Mouse (Mus musculus) C2C12 (cell line): ENCODE measurements around the gene Src. TPM values are rescaled to one million over a fixed set of nuclear protein-coding genes. Genes with fewer than 3 reads are reported as not detected.

Experiments
- H3K27me3 ChIP-seq: one replicate; pipeline ENCODE4 v1.6.1; 2011; ENCODE audit not compliant: control insufficient read depth, insufficient read depth, insufficient read length
- H3K36me3 ChIP-seq: one replicate; pipeline ENCODE4 v1.6.1; 2011; ENCODE audit not compliant: control insufficient read depth, insufficient read depth
- H3K4me3 ChIP-seq: one replicate; pipeline ENCODE4 v1.5.1; 2011; ENCODE audit warnings: mild to moderate bottlenecking, control low read depth; ENCODE audit not compliant: poor library complexity, insufficient read depth, severe bottlenecking
- H3K79me2 ChIP-seq: one replicate; pipeline ENCODE4 v1.6.1; 2011; ENCODE audit not compliant: control insufficient read depth, insufficient read depth
- H3K79me3 ChIP-seq: one replicate; pipeline ENCODE4 v1.6.1; 2011; ENCODE audit warnings: low read depth, control low read depth
- H3ac ChIP-seq: one replicate; pipeline ENCODE3; 2011; ENCODE audit warnings: low read depth; ENCODE audit not compliant: control insufficient read depth, insufficient read length
- CEBPB ChIP-seq: IDR thresholded peaks from one replicate; pipeline ENCODE4 v1.6.1; 2011; ENCODE audit warnings: low read depth, mild to moderate bottlenecking, control low read depth, moderate library complexity
- CTCF ChIP-seq: IDR thresholded peaks from one replicate; pipeline ENCODE4 v1.5.1; 2011; ENCODE audit not compliant: control insufficient read depth, insufficient read depth, insufficient read length
- FOSL1 ChIP-seq: IDR thresholded peaks from one replicate; pipeline ENCODE4 v1.8.0; 2011; ENCODE audit warnings: mild to moderate bottlenecking, low read length; ENCODE audit not compliant: poor library complexity, insufficient read depth, severe bottlenecking
- MAX ChIP-seq: IDR thresholded peaks from one replicate; pipeline ENCODE4 v1.6.1; 2011; ENCODE audit warnings: mild to moderate bottlenecking, control low read depth
- MYOD1 ChIP-seq: IDR thresholded peaks from one replicate; pipeline ENCODE4 v1.6.1; 2011; ENCODE audit warnings: low read depth; ENCODE audit not compliant: control insufficient read depth, insufficient read length
- MYOG ChIP-seq: IDR thresholded peaks from one replicate; pipeline ENCODE4 v1.6.1; 2011; ENCODE audit not compliant: control insufficient read depth, insufficient read length; ENCODE audit errors: extremely low read depth
- USF1 ChIP-seq: IDR thresholded peaks from one replicate; pipeline ENCODE4 v1.6.1; 2011; ENCODE audit warnings: low read depth, mild to moderate bottlenecking, control low read depth, moderate library complexity
- polyA plus RNA-seq: library from polyadenylated mRNA; unstranded; fragments of >200 nt; fragmentation: generic; extraction: Trizol; gene quantifications from one replicate; pipeline ENCODE4 v1.2.1, GENCODE M21; 2012; ENCODE audit warnings: missing spikeins

Src gene
- polyA plus RNA-seq, 1 experiment: 29.3 TPM

GRCm38 (mm10) chr2:157434041-157434440 lies 15.8 kb downstream of the Src start:
- Histone ChIP-seq H3K36me3 (peaks cover 51% of the 10 kb centered on the region), H3K79me2 (peaks cover 100% of the 10 kb centered on the region), H3ac (no peak overlapping the region), H3K79me3 (peaks cover 66% of the 10 kb centered on the region), H3K4me3 (no peak overlapping the region), H3K27me3 (no peaks in the 10 kb centered on the region)
- TF ChIP-seq FOSL1 (no peak), MAX (no peak), MYOG (no peak), CEBPB (no peak), MYOD1 (no peak), USF1 (no peak)

GRCm38 (mm10) chr2:157434497-157434896 lies 16.3 kb downstream of the Src start:
- Histone ChIP-seq H3K4me3 (no peak overlapping the region), H3K79me2 (peaks cover 98% of the 10 kb centered on the region), H3K79me3 (peaks cover 62% of the 10 kb centered on the region), H3K27me3 (no peaks in the 10 kb centered on the region), H3ac (no peak overlapping the region), H3K36me3 (peaks cover 52% of the 10 kb centered on the region)
- no peak for TF ChIP-seq MYOD1
- TF ChIP-seq MYOG: no peak
- no peak for TF ChIP-seq USF1
- TF ChIP-seq CTCF: no peak
- no peak for TF ChIP-seq CEBPB
- no peak for TF ChIP-seq FOSL1
- TF ChIP-seq MAX: no peak

- Histone ChIP-seq H3ac (no peak overlapping the region), H3K4me3 (no peak overlapping the region), H3K36me3 (peaks cover 58% of the 10 kb centered on the region), H3K27me3 (no peaks in the 10 kb centered on the region), H3K79me3 (peaks cover 53% of the 10 kb centered on the region), H3K79me2 (peaks cover 96% of the 10 kb centered on the region)
- TF ChIP-seq MYOD1 (no peak), MYOG (no peak), FOSL1 (no peak), MAX (no peak), CEBPB (no peak), USF1 (no peak), CTCF (no peak)
Measured at GRCm38 (mm10) chr2:157436496-157436895, 18.3 kb downstream of the Src start.

DNA sequence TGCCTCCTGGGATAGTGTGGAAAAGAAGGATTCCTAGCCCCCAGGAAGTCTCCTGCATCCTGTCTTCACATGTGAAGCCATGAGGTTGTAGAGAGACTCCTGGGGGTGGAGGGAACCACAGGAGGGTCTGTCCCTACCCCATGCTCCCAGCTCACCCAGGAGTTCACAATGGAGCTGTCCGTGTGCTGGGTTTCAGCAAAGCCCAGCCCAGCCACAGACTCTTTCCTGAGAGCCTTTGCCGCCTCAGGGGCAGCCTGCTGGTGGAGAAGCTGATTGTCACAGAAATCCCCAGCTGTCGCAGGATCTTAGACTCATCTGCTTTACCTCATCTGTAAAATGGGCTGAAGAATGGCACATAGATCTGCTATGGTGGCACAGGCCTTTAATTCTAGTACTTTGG lies 18.9 kb downstream of the Src start:
- no peaks in the 10 kb centered on the region for H3K27me3 ChIP-seq
- H3K4me3 ChIP-seq: no peak overlapping the region
- no peak overlapping the region for H3ac ChIP-seq
- H3K79me2 ChIP-seq: peaks cover 96% of the 10 kb centered on the region
- H3K36me3 ChIP-seq: peaks cover 63% of the 10 kb centered on the region
- TF ChIP-seq MYOD1 (no peak), USF1 (no peak), CEBPB (no peak), MYOG (no peak), MAX (no peak), CTCF (no peak), FOSL1 (no peak)
- H3K79me3 ChIP-seq: peaks cover 50% of the 10 kb centered on the region

- Histone ChIP-seq H3K4me3 (no peak overlapping the region), H3K27me3 (no peaks in the 10 kb centered on the region), H3K79me2 (peaks cover 93% of the 10 kb centered on the region), H3K79me3 (peaks cover 47% of the 10 kb centered on the region), H3ac (no peak overlapping the region), H3K36me3 (peaks cover 58% of the 10 kb centered on the region)
- no peak for TF ChIP-seq CTCF
- no peak for TF ChIP-seq MYOG
- no peak for TF ChIP-seq CEBPB
- no peak for TF ChIP-seq FOSL1
- no peak for TF ChIP-seq USF1
- TF ChIP-seq MYOD1: no peak
- TF ChIP-seq MAX: no peak
Measured at GRCm38 (mm10) chr2:157441363-157441762, 23.1 kb downstream of the Src start.

- Histone ChIP-seq H3K79me2 (peaks cover 77% of the 10 kb centered on the region), H3K27me3 (no peaks in the 10 kb centered on the region), H3ac (peak overlapping the region; percentile 40), H3K36me3 (peaks cover 29% of the 10 kb centered on the region), H3K4me3 (no peak overlapping the region), H3K79me3 (peaks cover 40% of the 10 kb centered on the region)
- TF ChIP-seq CTCF (no peak), MYOG (no peak), CEBPB (peak; percentile 49), MAX (no peak), FOSL1 (peak; percentile 88), USF1 (peak; percentile 98), MYOD1 (peak; percentile 36)
Measured at GRCm38 (mm10) chr2:157447297-157448158, 29.3 kb downstream of the Src start.
